Mouse (Mus musculus) kidney, embryonic 14.5 days (tissue): Measurements from ENCODE around the gene Slain2. TPM values are rescaled to one million over a fixed set of nuclear protein-coding genes. Genes with fewer than 3 reads are reported as not detected.

Experiments
- ATAC-seq: fragments of 200-750 bp; cut with Nextera tagmentation; 2 replicates; pipeline ENCODE4 v1.8.0; 2017; ENCODE audit warnings: moderate number of reproducible peaks, mild to moderate bottlenecking, moderate TSS enrichment, moderate library complexity; ENCODE audit not compliant: low FRiP score, low TSS enrichment
- H3K27ac ChIP-seq: fragments of 300-500 bp; sonication (generic); 2 replicates; pipeline ENCODE4 v1.5.1; 2014; ENCODE audit warnings: low read depth, mild to moderate bottlenecking, low read length, moderate library complexity, mixed read lengths
- H3K27me3 ChIP-seq: fragments of 300-500 bp; sonication (generic); 2 replicates; pipeline ENCODE4 v1.6.1; 2014; ENCODE audit warnings: mild to moderate bottlenecking, low read length; ENCODE audit not compliant: control insufficient read depth, insufficient read depth
- H3K36me3 ChIP-seq: fragments of 300-500 bp; sonication (generic); 2 replicates; pipeline ENCODE4 v1.6.1; 2014; ENCODE audit warnings: low read length, mixed read lengths; ENCODE audit not compliant: control insufficient read depth, insufficient read depth
- H3K4me1 ChIP-seq: fragments of 300-500 bp; sonication (generic); 2 replicates; pipeline ENCODE4 v1.6.1; 2014; ENCODE audit warnings: low read length, mixed read lengths; ENCODE audit not compliant: control insufficient read depth, insufficient read depth
- H3K4me2 ChIP-seq: fragments of 300-500 bp; sonication (generic); replicated peaks from 2 replicates; pipeline ENCODE4 v1.6.1; 2014; ENCODE audit warnings: low read depth, mild to moderate bottlenecking, low read length
- H3K4me3 ChIP-seq: fragments of 300-500 bp; sonication (generic); 2 replicates; pipeline ENCODE4 v1.5.1; 2014; ENCODE audit warnings: mild to moderate bottlenecking, low read length
- H3K9ac ChIP-seq: fragments of 300-500 bp; sonication (generic); 2 replicates; pipeline ENCODE4 v1.6.1; 2014; ENCODE audit warnings: low read depth, mild to moderate bottlenecking, low read length, moderate library complexity
- H3K9me3 ChIP-seq: fragments of 300-500 bp; sonication (generic); 2 replicates; pipeline ENCODE4 v1.6.1; 2016; ENCODE audit warnings: low read length; ENCODE audit not compliant: control insufficient read depth
- WGBS: fragments of 180-500 bp; shearing (Covaris S2); extraction: QIAGEN DNeasy Blood & Tissue Kit; methylation state at CpG from one replicate; pipeline ENCODE4 v1.1.7; 2014; 5-methylcytosine and 5-hydroxymethylcytosine counted together
- polyA plus RNA-seq: library from polyadenylated mRNA; unstranded; fragments of >200 nt; fragmentation: Nextera tagmentation; extraction: Ambion mirVana; gene quantifications from 2 replicates; pipeline ENCODE4 v1.2.1, GENCODE M21; 2014

Gene Slain2
- polyA plus RNA-seq, 1 experiment from 2014 or later: 25.3 TPM

DNA sequence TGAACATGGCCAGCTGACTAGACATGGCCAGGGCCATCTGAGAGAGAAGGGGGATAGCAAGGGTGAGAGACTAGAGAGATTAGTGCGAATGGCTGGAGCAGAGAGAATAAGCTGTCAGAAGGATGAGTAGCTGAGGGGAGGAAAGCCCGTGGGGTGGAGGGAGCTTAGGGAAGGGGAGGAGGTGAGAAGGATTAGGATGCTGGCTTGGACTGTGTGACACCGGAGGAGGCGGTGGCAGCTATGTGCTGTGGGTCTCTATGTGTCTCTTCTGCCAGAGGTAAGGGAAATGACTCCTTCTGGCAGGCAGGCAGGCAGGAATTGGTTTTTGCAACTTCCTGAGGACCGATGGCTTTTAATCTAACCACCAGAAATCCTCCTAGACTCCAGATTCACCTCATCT, 34.4 kb upstream of the Slain2 start:
- no peak overlapping the region for H3K9ac ChIP-seq
- no peak overlapping the region for H3K27ac ChIP-seq
- no peak for ATAC-seq
- 40% methylated on average over 5 of the region's 5 CpGs for WGBS
- H3K36me3 ChIP-seq: no peaks in the 10 kb centered on the region
- H3K4me2 ChIP-seq: no peak overlapping the region
- no peaks in the 10 kb centered on the region for H3K9me3 ChIP-seq
- H3K4me1 ChIP-seq: no peaks in the 10 kb centered on the region
- H3K27me3 ChIP-seq: no peaks in the 10 kb centered on the region
- H3K4me3 ChIP-seq: no peak overlapping the region

DNA sequence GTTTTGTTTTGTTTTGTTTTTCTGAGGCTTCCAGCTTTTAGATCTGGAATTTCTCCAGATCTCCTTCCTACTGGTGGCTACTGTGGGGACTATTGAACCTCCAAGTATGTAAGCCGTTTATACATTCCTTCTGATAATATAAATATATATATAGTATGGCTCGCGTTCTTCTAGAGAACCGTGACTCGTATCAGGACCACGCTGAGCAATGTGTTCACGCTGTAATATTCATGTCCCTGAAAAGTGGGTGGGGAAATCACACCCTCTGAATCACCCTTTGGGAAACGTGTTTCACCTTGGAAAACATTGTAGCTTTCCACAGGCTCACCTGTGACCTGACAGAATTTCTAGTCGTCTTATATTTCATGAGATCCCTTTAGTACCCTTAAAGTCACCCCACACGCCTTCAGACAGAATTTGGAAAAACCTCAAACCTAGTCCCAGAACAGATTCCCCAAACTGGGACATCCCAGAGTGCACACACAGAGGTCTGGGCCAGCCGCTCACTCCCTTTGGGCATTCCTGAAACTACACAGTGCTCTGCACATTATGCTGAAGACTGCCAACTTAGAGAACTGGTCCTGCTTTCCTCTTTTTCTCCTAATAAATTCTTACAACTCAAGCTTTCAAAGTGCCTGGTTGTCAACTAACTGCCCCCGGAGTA, 32.2 kb upstream of the Slain2 start:
- 84% methylated on average over 12 of the region's 12 CpGs for WGBS
- no peak overlapping the region for H3K27ac ChIP-seq
- H3K36me3 ChIP-seq: no peaks in the 10 kb centered on the region
- H3K9me3 ChIP-seq: no peaks in the 10 kb centered on the region
- no peaks in the 10 kb centered on the region for H3K27me3 ChIP-seq
- H3K4me3 ChIP-seq: no peak overlapping the region
- ATAC-seq: no peak
- no peak overlapping the region for H3K4me2 ChIP-seq
- no peaks in the 10 kb centered on the region for H3K4me1 ChIP-seq
- H3K9ac ChIP-seq: no peak overlapping the region

GRCm38 (mm10) chr5:72882412-72882765, 31.7 kb upstream of the Slain2 start:
- Histone ChIP-seq H3K4me3 (no peak overlapping the region), H3K36me3 (no peaks in the 10 kb centered on the region), H3K9ac (no peak overlapping the region), H3K27me3 (no peaks in the 10 kb centered on the region), H3K9me3 (no peaks in the 10 kb centered on the region), H3K27ac (no peak overlapping the region), H3K4me1 (no peaks in the 10 kb centered on the region), H3K4me2 (no peak overlapping the region)
- no peak for ATAC-seq
- WGBS: 68% methylated on average over 2 of the region's 2 CpGs

DNA sequence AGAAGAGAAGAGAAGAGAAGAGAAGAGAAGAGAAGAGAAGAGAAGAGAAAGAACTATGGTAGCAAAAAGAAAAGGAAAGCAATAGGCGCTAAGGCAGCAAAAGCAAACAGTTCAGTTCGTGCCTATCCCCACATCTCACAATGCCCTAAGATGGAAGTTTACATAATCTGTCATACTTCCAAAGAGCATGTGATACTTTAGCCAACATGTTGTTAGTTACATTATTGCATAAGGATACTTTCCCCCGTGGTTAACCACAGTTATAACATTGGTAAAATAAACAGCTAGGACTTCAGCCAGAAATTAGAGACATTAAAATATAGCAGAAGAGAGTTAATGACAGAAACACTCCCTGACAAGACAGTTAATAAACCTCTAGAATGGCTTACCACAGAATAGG, 30.4 kb upstream of the Slain2 start:
- Histone ChIP-seq H3K9me3 (no peaks in the 10 kb centered on the region), H3K27ac (no peak overlapping the region), H3K4me2 (no peak overlapping the region), H3K27me3 (no peaks in the 10 kb centered on the region), H3K9ac (no peak overlapping the region), H3K4me1 (no peaks in the 10 kb centered on the region), H3K4me3 (no peak overlapping the region), H3K36me3 (no peaks in the 10 kb centered on the region)
- 77% methylated on average over 3 of the region's 3 CpGs for WGBS
- ATAC-seq: no peak

DNA sequence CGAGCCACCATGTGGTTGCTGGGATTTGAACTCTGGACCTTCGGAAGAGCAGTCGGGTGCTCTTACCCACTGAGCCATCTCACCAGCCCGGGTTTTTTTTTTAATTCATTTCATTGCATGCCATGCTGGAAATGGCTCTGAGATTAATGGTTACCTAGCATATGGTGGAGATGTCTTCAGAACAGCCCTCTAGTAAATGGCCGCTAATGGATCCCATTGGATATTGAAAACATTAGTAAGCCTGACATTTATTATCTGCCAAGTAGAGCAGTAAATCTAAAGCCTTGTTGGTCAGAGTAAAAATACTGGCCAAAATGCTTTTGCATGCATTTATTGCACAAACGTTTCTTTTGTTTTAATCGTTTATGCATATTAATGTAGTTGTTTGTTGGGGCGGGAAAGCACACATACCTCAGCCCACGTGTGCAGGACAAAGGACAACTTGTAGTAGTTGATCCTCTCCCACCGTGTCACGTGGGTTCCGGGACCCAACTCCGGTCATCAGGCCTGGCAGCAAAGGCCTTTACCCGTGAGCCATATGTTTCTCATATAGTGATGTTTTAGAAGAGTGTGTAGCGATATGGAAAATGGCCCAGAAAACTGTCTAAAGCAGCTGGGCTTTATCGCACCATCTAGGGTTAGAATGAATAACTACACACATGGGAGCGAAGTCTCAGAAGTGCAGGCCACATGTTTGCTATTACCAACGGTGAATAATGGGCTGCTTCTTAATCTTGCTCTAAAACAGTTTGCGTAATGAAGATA, 27.5 kb upstream of the Slain2 start:
- H3K36me3 ChIP-seq: no peaks in the 10 kb centered on the region
- no peaks in the 10 kb centered on the region for H3K27me3 ChIP-seq
- peak overlapping the region; percentile 37; the same call in 1 of the 2 replicates for H3K27ac ChIP-seq
- WGBS: 63% methylated on average over 18 of the region's 19 CpGs
- no peaks in the 10 kb centered on the region for H3K4me1 ChIP-seq
- no peak overlapping the region for H3K4me3 ChIP-seq
- no peak overlapping the region for H3K9ac ChIP-seq
- ATAC-seq: peak; percentile 75; the same call in 1 of the 2 replicates
- H3K9me3 ChIP-seq: no peaks in the 10 kb centered on the region
- H3K4me2 ChIP-seq: no peak overlapping the region

- Histone ChIP-seq H3K36me3 (no peaks in the 10 kb centered on the region), H3K9me3 (no peaks in the 10 kb centered on the region), H3K4me1 (no peaks in the 10 kb centered on the region), H3K27me3 (no peaks in the 10 kb centered on the region), H3K27ac (no peak overlapping the region), H3K4me3 (no peak overlapping the region), H3K9ac (no peak overlapping the region), H3K4me2 (no peak overlapping the region)
- 83% methylated on average over 7 of the region's 7 CpGs for WGBS
- ATAC-seq: no peak
Observed at GRCm38 (mm10) chr5:72888260-72888659, 25.8 kb upstream of the Slain2 start.

DNA sequence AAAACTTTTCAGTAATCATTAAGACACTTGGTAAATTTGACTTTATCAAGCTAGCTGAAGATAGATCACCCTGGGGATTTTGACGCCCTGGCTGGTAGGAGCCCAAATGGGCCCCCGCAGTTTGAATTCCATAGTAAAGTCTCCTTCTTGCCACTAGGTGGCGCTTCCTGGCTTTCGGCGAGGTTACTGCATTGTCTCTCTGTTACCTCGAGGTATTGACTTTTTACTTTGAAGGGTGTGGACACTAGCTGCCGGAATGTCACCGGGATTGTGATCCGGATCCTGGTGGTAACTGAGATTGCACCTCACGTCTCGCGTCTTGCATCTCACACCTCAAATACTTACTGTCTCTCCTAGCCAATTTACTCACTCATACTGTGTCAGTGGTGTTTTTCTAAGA, 22.6 kb upstream of the Slain2 start:
- WGBS: 4% methylated on average over 12 of the region's 12 CpGs
- Histone ChIP-seq H3K4me3 (no peak overlapping the region), H3K4me2 (no peak overlapping the region), H3K9ac (no peak overlapping the region), H3K27me3 (no peaks in the 10 kb centered on the region), H3K27ac (no peak overlapping the region), H3K9me3 (no peaks in the 10 kb centered on the region), H3K36me3 (no peaks in the 10 kb centered on the region), H3K4me1 (no peaks in the 10 kb centered on the region)
- peak; percentile 58; the same call in 1 of the 2 replicates for ATAC-seq

GRCm38 (mm10) chr5:72893987-72894386, 20.1 kb upstream of the Slain2 start:
- H3K4me2 ChIP-seq: no peak overlapping the region
- no peak overlapping the region for H3K9ac ChIP-seq
- 58% methylated on average over 5 of the region's 5 CpGs for WGBS
- H3K4me1 ChIP-seq: no peaks in the 10 kb centered on the region
- no peaks in the 10 kb centered on the region for H3K27me3 ChIP-seq
- H3K4me3 ChIP-seq: no peak overlapping the region
- H3K9me3 ChIP-seq: no peaks in the 10 kb centered on the region
- no peaks in the 10 kb centered on the region for H3K36me3 ChIP-seq
- no peak overlapping the region for H3K27ac ChIP-seq
- ATAC-seq: no peak

DNA sequence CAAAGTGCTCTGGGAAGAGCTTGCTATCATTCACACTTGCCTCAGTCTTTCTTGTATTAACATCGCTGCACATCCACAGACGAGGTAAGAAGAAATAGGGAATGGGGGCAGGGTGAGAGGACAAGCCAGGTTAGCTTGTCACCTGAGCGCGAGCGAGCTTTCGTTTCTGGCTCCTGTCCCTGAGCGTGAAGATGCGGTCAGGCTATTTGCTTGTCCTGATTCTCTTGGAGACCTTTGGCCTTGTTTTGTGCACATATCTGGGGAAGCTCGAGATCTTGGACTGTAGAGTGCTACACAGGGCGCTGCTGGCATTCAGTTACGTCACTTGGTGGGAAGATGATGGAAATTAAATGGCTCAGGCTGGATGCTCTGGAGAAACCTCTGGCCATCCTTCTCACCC, 18.8 kb upstream of the Slain2 start:
- Histone ChIP-seq H3K36me3 (no peaks in the 10 kb centered on the region), H3K9ac (no peak overlapping the region), H3K4me3 (no peak overlapping the region), H3K27ac (no peak overlapping the region), H3K4me1 (no peaks in the 10 kb centered on the region), H3K27me3 (no peaks in the 10 kb centered on the region), H3K4me2 (no peak overlapping the region), H3K9me3 (no peaks in the 10 kb centered on the region)
- WGBS: 90% methylated on average over 11 of the region's 11 CpGs
- ATAC-seq: no peak
